Mouse (Mus musculus): ENCODE measurements around the gene Mecom.

GRCm38 (mm10) chr3:30091401-30091800 is 456.4 kb downstream of the Mecom start:
- TF ChIP-seq POLR2A (IDR thresholded peaks at IDR 0.05; ENCODE audit: extremely low read depth, insufficient read depth, low read length) (no peak), CTCF (IDR thresholded peaks at IDR 0.05; ENCODE audit: extremely low read depth, insufficient read depth, low read length) (no peak)

All from cortical plate, adult 2 months (tissue).